In genomic region chr6:100519837-100520236, GRCm38 (mm10) we compare ENCODE assay signal across 16 mouse cellular contexts.
DNase-seq lines count a peak whose midpoint lies in the region; ATAC-seq lines count a peak whose summit lies in the region.
"Had no signal": no experiment of that assay in that cellular context is flagged by ENCODE, and none has a peak within 500 bp of the region (broad histone marks: within the 10 kb centered on the region; RNA-seq: fewer than 3 reads in every experiment).

No protein-coding gene starts in this region.

- H3K9ac ChIP-seq in kidney, embryonic 16.5 days (replicated peaks; ENCODE audit: low read length): no peak overlapping the region
- H3K9ac ChIP-seq in midbrain, embryonic 16.5 days (ENCODE audit: low read depth, low read length): no peak overlapping the region
- no peak overlapping the region for H3K9ac ChIP-seq in midbrain, embryonic 13.5 days (replicated peaks)
- H3K9ac ChIP-seq: liver, embryonic 12.5 days had no signal

- ATAC-seq in kidney, embryonic 16.5 days (ENCODE audit: low FRiP score, low TSS enrichment): no peak
- 0 out of 2 replicates have a peak, but pooled peaks have one; percentile 44 for ATAC-seq in midbrain, embryonic 16.5 days
- no peak for ATAC-seq in midbrain, embryonic 13.5 days
- ATAC-seq in monocyte, adult 5-6 weeks (replicated peaks; ENCODE audit: insufficient number of reproducible peaks, low FRiP score, low TSS enrichment, poor library complexity, severe bottlenecking): no peak
- ATAC-seq: inflammation-experienced regulatory T-cells, adult 6 months; liver, embryonic 12.5 days had no signal

- peak; percentile 37 for DNase-seq in adrenal gland, postnatal 10 days
- no peak for DNase-seq in adrenal gland, postnatal 36 days
- peak; percentile 60 for DNase-seq in kidney, postnatal 10 days
- DNase-seq in lung, postnatal 10 days: peak; percentile 59
- DNase-seq: cerebellum, adult 11 months; cerebellum, postnatal 25 days; gastrocnemius, postnatal 10 days; heart, postnatal 14 days; thymus, postnatal 25 days had no signal

- H3K4me2 ChIP-seq in kidney, embryonic 16.5 days (replicated peaks; ENCODE audit: low read depth, low read length): no peak overlapping the region
- H3K4me2 ChIP-seq in midbrain, embryonic 16.5 days (ENCODE audit: low read length): no peak overlapping the region; the same call in 1 of the 2 replicates
- H3K4me2 ChIP-seq in midbrain, embryonic 13.5 days (replicated peaks): no peak overlapping the region
- H3K4me2 ChIP-seq: liver, embryonic 12.5 days had no signal

- H3K4me1 ChIP-seq in kidney, embryonic 16.5 days (ENCODE audit: insufficient read depth, low read length): 0 out of 2 replicates have a peak, but pooled peaks cover 3% of the 10 kb centered on the region
- peaks cover 13% of the 10 kb centered on the region for H3K4me1 ChIP-seq in midbrain, embryonic 16.5 days (ENCODE audit: control insufficient read depth, insufficient read depth, low read length)
- peaks cover 26% of the 10 kb centered on the region for H3K4me1 ChIP-seq in midbrain, embryonic 13.5 days (replicated peaks)
- H3K4me1 ChIP-seq: liver, embryonic 12.5 days had no signal

- 45% methylated on average over 12 of the region's 12 CpGs for WGBS in kidney, embryonic 16.5 days
- WGBS in midbrain, embryonic 16.5 days: 31% methylated on average over 12 of the region's 12 CpGs
- 43% methylated on average over 12 of the region's 12 CpGs for WGBS in midbrain, embryonic 13.5 days

- H3K27me3 ChIP-seq in kidney, embryonic 16.5 days (ENCODE audit: insufficient read depth, low read length): peaks cover 21% of the 10 kb centered on the region
- peaks cover 5% of the 10 kb centered on the region for H3K27me3 ChIP-seq in midbrain, embryonic 16.5 days (ENCODE audit: control insufficient read depth, insufficient read depth, low read depth, low read length)
- peaks cover 29% of the 10 kb centered on the region for H3K27me3 ChIP-seq in midbrain, embryonic 13.5 days

- H3K9me3 ChIP-seq in kidney, embryonic 16.5 days (ENCODE audit: low read length): no peaks in the 10 kb centered on the region
- no peaks in the 10 kb centered on the region for H3K9me3 ChIP-seq in midbrain, embryonic 16.5 days (replicated peaks; ENCODE audit: control insufficient read depth, low read length, poor library complexity, severe bottlenecking)
- H3K9me3 ChIP-seq in midbrain, embryonic 13.5 days: no peaks in the 10 kb centered on the region
- H3K9me3 ChIP-seq: liver, embryonic 12.5 days had no signal

- H3K4me3 ChIP-seq in kidney, embryonic 16.5 days (ENCODE audit: low read length): no peak overlapping the region
- no peak overlapping the region for H3K4me3 ChIP-seq in midbrain, embryonic 16.5 days (ENCODE audit: low read depth, low read length)
- H3K4me3 ChIP-seq in midbrain, embryonic 13.5 days (replicated peaks): no peak overlapping the region
- H3K4me3 ChIP-seq: liver, embryonic 12.5 days; myocyte had no signal

- H3K36me3 ChIP-seq in kidney, embryonic 16.5 days (ENCODE audit: insufficient read depth, low read length): no peaks in the 10 kb centered on the region
- no peaks in the 10 kb centered on the region for H3K36me3 ChIP-seq in midbrain, embryonic 16.5 days (ENCODE audit: control insufficient read depth, insufficient read depth, low read length)
- H3K36me3 ChIP-seq in midbrain, embryonic 13.5 days: no peaks in the 10 kb centered on the region
- H3K36me3 ChIP-seq: liver, embryonic 12.5 days had no signal

- H3K27ac ChIP-seq in kidney, embryonic 16.5 days (ENCODE audit: low read length): no peak overlapping the region
- no peak overlapping the region for H3K27ac ChIP-seq in midbrain, embryonic 16.5 days (ENCODE audit: low read length)
- no peak overlapping the region for H3K27ac ChIP-seq in midbrain, embryonic 13.5 days
- H3K27ac ChIP-seq: liver, embryonic 12.5 days had no signal

Comparison
In these comparisons a context has a peak if more than half of its experiments do, and no peak if none do; other contexts are left out.
1. DNase-seq: peak in adrenal gland, postnatal 10 days (single experiment), kidney, postnatal 10 days (single experiment) and lung, postnatal 10 days (single experiment); none in adrenal gland, postnatal 36 days (0 of 2).